7 mouse cellular contexts compared by ENCODE assay signal in the genomic region with DNA sequence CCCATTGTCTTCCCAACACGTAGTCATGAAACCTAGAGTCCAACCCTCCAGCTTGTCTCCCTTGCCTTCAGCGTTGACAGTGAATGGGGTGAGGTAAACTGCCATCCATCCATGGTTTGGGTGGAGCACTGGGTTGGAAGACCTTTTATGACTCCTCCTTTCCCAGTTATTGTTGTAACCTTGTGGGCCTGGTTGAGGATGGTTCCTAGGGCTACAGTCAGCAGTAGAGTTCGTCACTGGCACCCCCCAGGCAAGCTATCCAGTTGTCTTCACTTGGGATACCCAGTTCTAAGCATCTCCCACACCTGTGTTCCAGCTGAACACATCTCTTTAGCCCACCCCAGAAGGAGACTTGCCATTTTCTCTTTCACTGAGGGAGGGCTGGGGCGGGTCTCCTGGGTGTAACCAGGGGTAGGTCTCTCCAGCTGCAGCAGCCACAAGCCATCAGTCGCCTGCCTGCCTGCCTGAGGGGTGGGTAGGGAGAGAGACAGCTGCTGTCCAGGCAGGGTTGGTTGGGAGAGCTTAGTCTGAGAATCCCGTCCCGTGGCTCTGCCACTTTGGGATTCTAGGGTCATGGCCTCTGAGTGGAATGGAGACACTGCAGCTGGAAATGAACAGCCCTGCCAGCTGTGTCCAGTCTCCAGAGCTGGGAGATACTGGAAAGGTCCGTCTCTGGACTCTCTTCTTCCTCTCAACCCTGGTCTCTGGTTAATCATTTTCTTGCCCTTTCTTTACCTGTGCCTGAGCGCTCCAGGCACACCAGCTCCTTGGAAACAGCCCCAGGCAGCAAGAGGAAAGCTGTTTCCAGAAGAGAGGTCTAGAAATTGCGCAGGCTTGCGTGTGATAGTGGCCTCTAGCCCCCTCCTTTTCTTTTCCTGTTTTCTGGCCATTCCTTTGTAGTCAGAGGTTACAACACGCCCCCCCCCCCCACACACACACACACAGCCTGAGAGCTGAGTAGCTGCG. TPM values are rescaled to one million over a fixed set of nuclear protein-coding genes. Genes with fewer than 3 reads are reported as not detected.
DNase-seq lines count a peak whose midpoint lies in the region; ATAC-seq and TF ChIP-seq lines count a peak whose summit lies in the region.

No protein-coding gene starts in this region.

- peak overlapping the region; percentile 69 for H3K4me2 ChIP-seq in embryonic facial prominence, embryonic 14.5 days (ENCODE audit: low read depth, low read length)
- peak overlapping the region; percentile 54 for H3K4me2 ChIP-seq in hindbrain, embryonic 15.5 days
- H3K4me2 ChIP-seq in liver, embryonic 12.5 days: peak overlapping the region; percentile 77

- no peak for TF ChIP-seq CTCF in G1E (IDR thresholded peaks at IDR 0.05; ENCODE audit: low read depth, low read length)
- no peak; the same call in 1 of the 2 replicates for TF ChIP-seq CTCF in small intestine, adult 2 months (IDR thresholded peaks at IDR 0.05; ENCODE audit: extremely low read depth, insufficient read length, insufficient replicate concordance, low read depth, low read length)

- peaks cover 67% of the 10 kb centered on the region for H3K4me1 ChIP-seq in G1E (ENCODE audit: insufficient read depth, low read depth, low read length)
- H3K4me1 ChIP-seq in embryonic facial prominence, embryonic 14.5 days (ENCODE audit: control insufficient read depth, insufficient read depth, low read length): peaks cover 33% of the 10 kb centered on the region
- H3K4me1 ChIP-seq in hindbrain, embryonic 15.5 days (replicated peaks): peaks cover 42% of the 10 kb centered on the region
- H3K4me1 ChIP-seq in liver, embryonic 12.5 days: peaks cover 71% of the 10 kb centered on the region
- peaks cover 23% of the 10 kb centered on the region for H3K4me1 ChIP-seq in small intestine, adult 2 months (ENCODE audit: control insufficient read depth, insufficient read depth, insufficient read length, low read length)

- 33% methylated on average over 12 of the region's 13 CpGs for WGBS in embryonic facial prominence, embryonic 14.5 days
- WGBS in hindbrain, embryonic 15.5 days: 29% methylated on average over 12 of the region's 13 CpGs
- 19% methylated on average over 12 of the region's 13 CpGs for WGBS in liver, embryonic 12.5 days (ENCODE audit: insufficient replicate concordance)
- WGBS in small intestine, adult 2 months: 7% methylated on average over 13 of the region's 13 CpGs

- ATAC-seq in G1E (ENCODE audit: extremely low read depth, insufficient number of reproducible peaks, low FRiP score, poor library complexity, severe bottlenecking): no peak
- no peak for ATAC-seq in embryonic facial prominence, embryonic 14.5 days (ENCODE audit: low read depth)
- ATAC-seq in hindbrain, embryonic 15.5 days (ENCODE audit: low FRiP score, low read depth): no peak
- ATAC-seq in liver, embryonic 12.5 days: no peak

- H3K27me3 ChIP-seq in G1E (ENCODE audit: insufficient read depth, low read length): peaks cover 8% of the 10 kb centered on the region
- H3K27me3 ChIP-seq in embryonic facial prominence, embryonic 14.5 days (replicated peaks; ENCODE audit: control insufficient read depth, insufficient read depth, low read length): 0 out of 2 replicates have a peak, but pooled peaks cover 3% of the 10 kb centered on the region
- H3K27me3 ChIP-seq in hindbrain, embryonic 15.5 days: peaks cover 24% of the 10 kb centered on the region
- peaks cover 25% of the 10 kb centered on the region for H3K27me3 ChIP-seq in liver, embryonic 12.5 days (replicated peaks)
- H3K27me3 ChIP-seq in small intestine, adult 2 months (ENCODE audit: control insufficient read depth, insufficient read depth, low read length): no peaks in the 10 kb centered on the region

- no peak for TF ChIP-seq POLR2A in small intestine, adult 2 months (IDR thresholded peaks at IDR 0.05; ENCODE audit: low read depth, low read length)

- peaks cover 58% of the 10 kb centered on the region for H3K36me3 ChIP-seq in G1E (replicated peaks)
- peaks cover 19% of the 10 kb centered on the region for H3K36me3 ChIP-seq in embryonic facial prominence, embryonic 14.5 days (ENCODE audit: control insufficient read depth, insufficient read depth, low read length)
- H3K36me3 ChIP-seq in hindbrain, embryonic 15.5 days: peaks cover 6% of the 10 kb centered on the region; the same call in 1 of the 2 replicates
- H3K36me3 ChIP-seq in liver, embryonic 12.5 days: peaks cover 28% of the 10 kb centered on the region
- H3K36me3 ChIP-seq in small intestine, adult 2 months (ENCODE audit: control insufficient read depth, insufficient read depth, low read length): peaks cover 28% of the 10 kb centered on the region

- no peak for DNase-seq in G1E (ENCODE audit: low spot score)
- DNase-seq in embryonic facial prominence, embryonic 14.5 days (ENCODE audit: low spot score): peak; percentile 53
- no peak for DNase-seq in layer of hippocampus, adult 9-11 months
- no peak for DNase-seq in gastrocnemius, adult 8-10 months (ENCODE audit: low spot score in 2 of 2)

- H3K9me3 ChIP-seq in G1E (replicated peaks): no peaks in the 10 kb centered on the region
- H3K9me3 ChIP-seq in embryonic facial prominence, embryonic 14.5 days (ENCODE audit: control insufficient read depth, low read length): no peaks in the 10 kb centered on the region
- no peaks in the 10 kb centered on the region for H3K9me3 ChIP-seq in hindbrain, embryonic 15.5 days
- no peaks in the 10 kb centered on the region for H3K9me3 ChIP-seq in liver, embryonic 12.5 days (replicated peaks)

- H3K4me3 ChIP-seq in G1E (ENCODE audit: low read depth, low read length): peak overlapping the region; percentile 75
- peak overlapping the region; percentile 61 for H3K4me3 ChIP-seq in embryonic facial prominence, embryonic 14.5 days (ENCODE audit: low read depth, low read length)
- H3K4me3 ChIP-seq in hindbrain, embryonic 15.5 days: no peak overlapping the region
- peak overlapping the region; percentile 65 for H3K4me3 ChIP-seq in liver, embryonic 12.5 days
- H3K4me3 ChIP-seq in small intestine, adult 2 months (ENCODE audit: low read depth, low read length): peak overlapping the region; percentile 90

- H3K9ac ChIP-seq in embryonic facial prominence, embryonic 14.5 days (ENCODE audit: low read depth, low read length): peak overlapping the region; percentile 42; the same call in 1 of the 2 replicates
- H3K9ac ChIP-seq in hindbrain, embryonic 15.5 days: no peak overlapping the region
- peak overlapping the region; percentile 35; the same call in 1 of the 2 replicates for H3K9ac ChIP-seq in liver, embryonic 12.5 days

- H3K27ac ChIP-seq in embryonic facial prominence, embryonic 14.5 days (replicated peaks; ENCODE audit: low read depth, low read length): peak overlapping the region; percentile 75
- H3K27ac ChIP-seq in hindbrain, embryonic 15.5 days (replicated peaks): peak overlapping the region; percentile 35; the same call in 1 of the 2 replicates
- H3K27ac ChIP-seq in liver, embryonic 12.5 days: peak overlapping the region; percentile 72
- H3K27ac ChIP-seq in small intestine, adult 2 months (ENCODE audit: insufficient read depth, low read depth, low read length): peak overlapping the region; percentile 97

RNA-seq across cellular contexts. Expression of a gene that starts 2.6 kb away (rescaled TPM):
- total RNA-seq in G1E (2014; fragmentation: Nextera tagmentation) (1,068 and 1,186 TPM in 2 replicates), G1E (2017) (618 and 679 TPM in 2 replicates)
- polyA plus RNA-seq in G1E (2012): 1,022 and 1,501 TPM in 2 replicates
- 192 and 231 TPM in 2 replicates for polyA plus RNA-seq in embryonic facial prominence, embryonic 14.5 days (2014; fragmentation: Nextera tagmentation; extraction: Ambion mirVana)
- polyA plus RNA-seq in hindbrain, embryonic 15.5 days (2015; fragmentation: Nextera tagmentation; extraction: Ambion mirVana): 77.7 and 83.7 TPM in 2 replicates
- polyA plus RNA-seq in liver, embryonic 12.5 days (2016; fragmentation: Nextera tagmentation; extraction: Ambion mirVana): 177 and 178 TPM in 2 replicates
- 149 and 284 TPM in 2 replicates for polyA plus RNA-seq in small intestine, adult 2 months (2012; rRNA removed)
- total RNA-seq in gastrocnemius, adult 8-10 months (2022): 10 to 100 TPM in 3 of 4 experiments, 1 to 10 TPM in 1; 9.0 to 14.8 (median 10.9) TPM

RNA-seq across cellular contexts. Expression of a gene that starts 18.2 kb away (rescaled TPM):
- 4.6 TPM in 1 of 2 replicates, not detected in the other for total RNA-seq in G1E (2014; fragmentation: Nextera tagmentation)
- 0.12 and 0.33 TPM in 2 replicates for total RNA-seq in G1E (2017)
- not detected in 2 replicates for polyA plus RNA-seq in G1E (2012)
- 6.5 and 8.9 TPM in 2 replicates for polyA plus RNA-seq in embryonic facial prominence, embryonic 14.5 days (2014; fragmentation: Nextera tagmentation; extraction: Ambion mirVana)
- 2.8 and 4.6 TPM in 2 replicates for polyA plus RNA-seq in hindbrain, embryonic 15.5 days (2015; fragmentation: Nextera tagmentation; extraction: Ambion mirVana)
- 0.55 and 0.79 TPM in 2 replicates for polyA plus RNA-seq in liver, embryonic 12.5 days (2016; fragmentation: Nextera tagmentation; extraction: Ambion mirVana)
- polyA plus RNA-seq in small intestine, adult 2 months (2012; rRNA removed): 0.29 and 1.3 TPM in 2 replicates
- total RNA-seq in gastrocnemius, adult 8-10 months (2022): not detected

RNA-seq across cellular contexts. Expression of a gene that starts 20.8 kb away (rescaled TPM):
- not detected in 2 replicates for total RNA-seq in G1E (2014; fragmentation: Nextera tagmentation)
- total RNA-seq in G1E (2017): 0.12 and 0.38 TPM in 2 replicates
- not detected in 2 replicates for polyA plus RNA-seq in G1E (2012)
- 21.4 and 26.3 TPM in 2 replicates for polyA plus RNA-seq in embryonic facial prominence, embryonic 14.5 days (2014; fragmentation: Nextera tagmentation; extraction: Ambion mirVana)
- polyA plus RNA-seq in hindbrain, embryonic 15.5 days (2015; fragmentation: Nextera tagmentation; extraction: Ambion mirVana): 45.7 and 49.3 TPM in 2 replicates
- 3.9 and 4.2 TPM in 2 replicates for polyA plus RNA-seq in liver, embryonic 12.5 days (2016; fragmentation: Nextera tagmentation; extraction: Ambion mirVana)
- 145 and 516 TPM in 2 replicates for polyA plus RNA-seq in small intestine, adult 2 months (2012; rRNA removed)
- under 1 TPM in 1 of 4 experiments, not detected in 3; 0.20 TPM for total RNA-seq in gastrocnemius, adult 8-10 months (2022)

RNA-seq across cellular contexts. Expression of a gene that starts 27.3 kb away (rescaled TPM):
- total RNA-seq in G1E (2014; fragmentation: Nextera tagmentation) (not detected in 2 replicates), G1E (2017) (not detected in 2 replicates)
- not detected in 2 replicates for polyA plus RNA-seq in G1E (2012)
- 0.68 and 0.77 TPM in 2 replicates for polyA plus RNA-seq in embryonic facial prominence, embryonic 14.5 days (2014; fragmentation: Nextera tagmentation; extraction: Ambion mirVana)
- polyA plus RNA-seq in hindbrain, embryonic 15.5 days (2015; fragmentation: Nextera tagmentation; extraction: Ambion mirVana): 0.12 and 0.18 TPM in 2 replicates
- polyA plus RNA-seq in liver, embryonic 12.5 days (2016; fragmentation: Nextera tagmentation; extraction: Ambion mirVana): 1.1 and 1.3 TPM in 2 replicates
- 2.1 TPM in 2 replicates for polyA plus RNA-seq in small intestine, adult 2 months (2012; rRNA removed)
- not detected for total RNA-seq in gastrocnemius, adult 8-10 months (2022)

RNA-seq across cellular contexts. Expression of a gene that starts 53.3 kb away (rescaled TPM):
- total RNA-seq in G1E (2014; fragmentation: Nextera tagmentation) (not detected in 2 replicates), G1E (2017) (not detected in 2 replicates)
- polyA plus RNA-seq in G1E (2012): not detected in 2 replicates
- 0.45 and 1.6 TPM in 2 replicates for polyA plus RNA-seq in embryonic facial prominence, embryonic 14.5 days (2014; fragmentation: Nextera tagmentation; extraction: Ambion mirVana)
- polyA plus RNA-seq in hindbrain, embryonic 15.5 days (2015; fragmentation: Nextera tagmentation; extraction: Ambion mirVana): 0.71 and 1.1 TPM in 2 replicates
- polyA plus RNA-seq in liver, embryonic 12.5 days (2016; fragmentation: Nextera tagmentation; extraction: Ambion mirVana): not detected in 2 replicates
- 0.35 and 1.0 TPM in 2 replicates for polyA plus RNA-seq in small intestine, adult 2 months (2012; rRNA removed)
- total RNA-seq in gastrocnemius, adult 8-10 months (2022): not detected

Comparison
In these comparisons a context has a peak if more than half of its experiments do, and no peak if none do; other contexts are left out.
1. H3K27ac ChIP-seq: peak in every context shown above with its lines; median percentile 97 in small intestine, adult 2 months; 75 in embryonic facial prominence, embryonic 14.5 days; 72 in liver, embryonic 12.5 days; 35 in hindbrain, embryonic 15.5 days.